ENCODE assay signal across 33 mouse cellular contexts in the genomic region with DNA sequence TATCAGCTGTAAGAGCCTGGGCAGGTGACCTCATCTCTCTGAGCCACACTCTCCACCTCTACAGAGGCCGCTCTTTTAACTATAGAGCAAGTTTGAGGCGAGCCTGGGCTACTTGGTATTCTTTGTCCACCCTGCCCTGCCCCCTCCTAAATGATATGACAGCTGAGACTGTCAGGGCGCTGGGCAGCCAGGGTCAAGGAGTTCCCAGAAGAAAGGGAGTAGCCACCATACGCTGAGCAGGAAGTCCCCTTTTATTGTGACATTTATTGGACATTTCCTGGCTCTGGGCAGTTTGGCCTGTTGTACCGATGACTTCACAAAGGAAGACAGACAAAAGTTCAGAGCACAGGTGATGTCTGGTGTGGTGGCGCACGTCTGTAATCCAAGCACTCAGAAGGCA. TPM values are rescaled to one million over a fixed set of nuclear protein-coding genes. Genes with fewer than 3 reads are reported as not detected.
A peak's percentile ranks its signal among the peaks of the same experiment; 100 is the strongest.
DNase-seq lines count a peak whose midpoint lies in the region; ATAC-seq and TF ChIP-seq lines count a peak whose summit lies in the region.
"Had no signal": no experiment of that assay in that cellular context is flagged by ENCODE, and none has a peak within 500 bp of the region (broad histone marks: within the 10 kb centered on the region; RNA-seq: fewer than 3 reads in every experiment).

No protein-coding gene starts in this region.

- intact Hi-C loops in heart, adult 2 months (cut with DNase I), result loop anchor here (1.0 to 2.0 kb wide), 3 partner anchors 51 to 231 kb away; no protein-coding TSS in a partner anchor
- intact Hi-C loops in heart, postnatal 14 days (cut with DNase I), result loop anchor here (1.0 to 5.0 kb wide), 3 partner anchors 51 to 232 kb away; no protein-coding TSS in a partner anchor

- no peak for TF ChIP-seq POLR2A in heart, adult 2 months (IDR thresholded peaks at IDR 0.05; ENCODE audit: insufficient read depth, low read depth, low read length)

- no peaks in the 10 kb centered on the region for H3K36me3 ChIP-seq in heart, adult 2 months (ENCODE audit: control insufficient read depth, insufficient read depth, low read length)
- H3K36me3 ChIP-seq in kidney, embryonic 15.5 days, result no peaks in the 10 kb centered on the region
- H3K36me3 ChIP-seq in intestine, embryonic 14.5 days (ENCODE audit: control insufficient read depth, insufficient read depth, low read length), result no peaks in the 10 kb centered on the region
- H3K36me3 ChIP-seq in stomach, postnatal 0 days (ENCODE audit: control insufficient read depth, insufficient read depth, low read length), result no peaks in the 10 kb centered on the region
- H3K36me3 ChIP-seq: forebrain, embryonic 12.5 days; G1E; limb, embryonic 12.5 days; liver, embryonic 15.5 days; midbrain, embryonic 13.5 days had no signal

- no peak overlapping the region for H3K4me3 ChIP-seq in heart, adult 2 months
- H3K4me3 ChIP-seq in kidney, embryonic 15.5 days (replicated peaks), result no peak overlapping the region
- no peak overlapping the region for H3K4me3 ChIP-seq in intestine, embryonic 14.5 days (ENCODE audit: low read depth, low read length)
- no peak overlapping the region for H3K4me3 ChIP-seq in stomach, postnatal 0 days (ENCODE audit: low read depth, low read length)
- H3K4me3 ChIP-seq: liver, embryonic 15.5 days; midbrain, embryonic 13.5 days had no signal

- no peak overlapping the region for H3K4me2 ChIP-seq in kidney, embryonic 15.5 days
- no peak overlapping the region for H3K4me2 ChIP-seq in intestine, embryonic 14.5 days (ENCODE audit: low read length)
- H3K4me2 ChIP-seq in stomach, postnatal 0 days (replicated peaks; ENCODE audit: low read depth), result no peak overlapping the region

- H3K4me1 ChIP-seq in heart, adult 2 months (ENCODE audit: control insufficient read depth, insufficient read depth, low read length), result no peaks in the 10 kb centered on the region; the same call in 1 of the 2 replicates
- H3K4me1 ChIP-seq in kidney, embryonic 15.5 days, result peaks cover 22% of the 10 kb centered on the region
- H3K4me1 ChIP-seq in intestine, embryonic 14.5 days (replicated peaks; ENCODE audit: control insufficient read depth, insufficient read depth, low read length), result peaks cover 4% of the 10 kb centered on the region; the same call in 1 of the 2 replicates
- no peaks in the 10 kb centered on the region for H3K4me1 ChIP-seq in stomach, postnatal 0 days (replicated peaks; ENCODE audit: control insufficient read depth, insufficient read depth)
- H3K4me1 ChIP-seq: forebrain, embryonic 12.5 days; limb, embryonic 12.5 days had no signal

- H3K9ac ChIP-seq in heart, adult 2 months (ENCODE audit: low read depth, low read length), result no peak overlapping the region
- H3K9ac ChIP-seq in kidney, embryonic 15.5 days, result no peak overlapping the region
- H3K9ac ChIP-seq in intestine, embryonic 14.5 days (ENCODE audit: low read length), result no peak overlapping the region
- no peak overlapping the region for H3K9ac ChIP-seq in stomach, postnatal 0 days (ENCODE audit: low read length)
- H3K9ac ChIP-seq: forebrain, embryonic 12.5 days; forebrain, postnatal 0 days; limb, embryonic 12.5 days; liver, embryonic 15.5 days; midbrain, embryonic 13.5 days had no signal

- no peak for TF ChIP-seq CTCF in heart, adult 2 months (IDR thresholded peaks at IDR 0.05)
- no peak for TF ChIP-seq CTCF in stomach, postnatal 0 days (IDR thresholded peaks at IDR 0.05; ENCODE audit: low read depth)

- no peaks in the 10 kb centered on the region for H3K79me2 ChIP-seq in heart, adult 2 months (replicated peaks; ENCODE audit: control insufficient read depth, insufficient read depth, low read length)

- H3K27me3 ChIP-seq in heart, adult 2 months (ENCODE audit: control insufficient read depth, insufficient read depth, low read length), result no peaks in the 10 kb centered on the region
- peaks cover 23% of the 10 kb centered on the region; the same call in 1 of the 2 replicates for H3K27me3 ChIP-seq in kidney, embryonic 15.5 days
- H3K27me3 ChIP-seq in intestine, embryonic 14.5 days (replicated peaks; ENCODE audit: control insufficient read depth, insufficient read depth, low read length), result no peaks in the 10 kb centered on the region
- no peaks in the 10 kb centered on the region for H3K27me3 ChIP-seq in stomach, postnatal 0 days (ENCODE audit: control insufficient read depth, insufficient read depth, low read length)
- H3K27me3 ChIP-seq: limb, embryonic 12.5 days had no signal

- no peak overlapping the region for H3K27ac ChIP-seq in heart, adult 2 months
- H3K27ac ChIP-seq in kidney, embryonic 15.5 days, result no peak overlapping the region
- no peak overlapping the region for H3K27ac ChIP-seq in intestine, embryonic 14.5 days (ENCODE audit: low read depth)
- no peak overlapping the region for H3K27ac ChIP-seq in stomach, postnatal 0 days (replicated peaks)
- H3K27ac ChIP-seq: forebrain, embryonic 12.5 days; limb, embryonic 12.5 days; liver, embryonic 15.5 days; macrophage; midbrain, embryonic 13.5 days had no signal

- peak; percentile 49; the same call in 1 of the 2 replicates for TF ChIP-seq EP300 in heart, adult 2 months (IDR thresholded peaks at IDR 0.05; ENCODE audit: insufficient read depth, low read depth, low read length)
- TF ChIP-seq EP300 in stomach, postnatal 0 days (optimal IDR thresholded peaks at IDR 0.05), result no peak

- no peaks in the 10 kb centered on the region for H3K9me3 ChIP-seq in kidney, embryonic 15.5 days (replicated peaks)
- no peaks in the 10 kb centered on the region for H3K9me3 ChIP-seq in intestine, embryonic 14.5 days (ENCODE audit: control insufficient read depth, low read length)
- no peaks in the 10 kb centered on the region for H3K9me3 ChIP-seq in stomach, postnatal 0 days (ENCODE audit: control insufficient read depth, low read length)
- H3K9me3 ChIP-seq: forebrain, embryonic 12.5 days; G1E; limb, embryonic 12.5 days; liver, embryonic 15.5 days; midbrain, embryonic 13.5 days had no signal

- ATAC-seq in kidney, embryonic 15.5 days (replicated peaks; ENCODE audit: low FRiP score), result 0 out of 2 replicates have a peak, but pooled peaks have one; percentile 29
- ATAC-seq in intestine, embryonic 14.5 days (replicated peaks; ENCODE audit: low FRiP score, low TSS enrichment, low read depth), result 0 out of 2 replicates have a peak, but pooled peaks have one; percentile 38
- ATAC-seq in stomach, postnatal 0 days (ENCODE audit: low FRiP score, low TSS enrichment), result peak; percentile 53

- DNase-seq in heart, adult 2 months, result no peak
- no peak for DNase-seq in heart, postnatal 14 days
- DNase-seq in kidney, postnatal 4 days, result no peak
- DNase-seq in intestine, embryonic 14.5 days (ENCODE audit: low spot score), result no peak
- no peak for DNase-seq in stomach, postnatal 0 days (ENCODE audit: low spot score)
- no peak for DNase-seq in ovary, postnatal 14 days (ENCODE audit: low spot score)

- 41% methylated on average over 7 of the region's 7 CpGs for WGBS in heart, adult 2 months
- 52% methylated on average over 7 of the region's 7 CpGs for WGBS in kidney, embryonic 15.5 days
- WGBS in intestine, embryonic 14.5 days, result 59% methylated on average over 7 of the region's 7 CpGs
- WGBS in stomach, postnatal 0 days, result 64% methylated on average over 7 of the region's 7 CpGs

RNA-seq across cellular contexts. Expression of gene Tinagl1, which starts 14.7 kb away (rescaled TPM):
- 10 to 100 TPM; 56.4 to 68.6 TPM for total RNA-seq in heart, adult 2 months (2021)
- polyA plus RNA-seq in heart, adult 2 months (2012; rRNA removed), result 61.9 and 84.0 TPM in 2 replicates
- 10 to 100 TPM; 67.5 to 74.6 TPM for total RNA-seq in heart, postnatal 14 days (2021)
- 51.0 and 62.7 TPM in 2 replicates for polyA plus RNA-seq in kidney, embryonic 15.5 days (2015; fragmentation: Nextera tagmentation; extraction: Ambion mirVana)
- 27.0 and 39.6 TPM in 2 replicates for polyA plus RNA-seq in intestine, embryonic 14.5 days (2014; fragmentation: Nextera tagmentation; extraction: Ambion mirVana)
- polyA plus RNA-seq in stomach, postnatal 0 days (2015; fragmentation: Nextera tagmentation; extraction: Ambion mirVana), result 123 and 131 TPM in 2 replicates
- total RNA-seq: monocyte, adult 5-6 weeks had no signal
- polyA plus RNA-seq: macrophage had no signal

RNA-seq across cellular contexts. Expression of gene Gm853, which starts 32.6 kb away (rescaled TPM):
- not detected for total RNA-seq in heart, adult 2 months (2021)
- polyA plus RNA-seq in heart, adult 2 months (2012; rRNA removed), result not detected in 2 replicates
- total RNA-seq in heart, postnatal 14 days (2021), result not detected
- polyA plus RNA-seq in kidney, embryonic 15.5 days (2015; fragmentation: Nextera tagmentation; extraction: Ambion mirVana), result 0.26 and 0.39 TPM in 2 replicates
- polyA plus RNA-seq in intestine, embryonic 14.5 days (2014; fragmentation: Nextera tagmentation; extraction: Ambion mirVana), result not detected in 2 replicates
- not detected in 2 replicates for polyA plus RNA-seq in stomach, postnatal 0 days (2015; fragmentation: Nextera tagmentation; extraction: Ambion mirVana)
- total RNA-seq: adrenal gland, adult 8-10 months; adrenal gland, postnatal 4 days; forebrain, postnatal 0 days; gastrocnemius, adult 8-10 months; gastrocnemius, postnatal 4 days; heart, postnatal 10 days; layer of hippocampus, adult 18-20 months; layer of hippocampus, postnatal 10 days; left cerebral cortex, adult 18-20 months; left cerebral cortex, postnatal 14 days; liver, adult 2 months; megakaryocyte-erythroid progenitor cell, adult 5-6 weeks; monocyte, adult 5-6 weeks had no signal
- polyA plus RNA-seq: cortical plate, adult 2 months; embryonic facial prominence, embryonic 14.5 days; forebrain, embryonic 12.5 days; G1E; heart, embryonic 11.5 days; limb, embryonic 12.5 days; liver, adult 2 months; liver, embryonic 15.5 days; lung, embryonic 16.5 days; macrophage; neural tube, embryonic 14.5 days; testis, adult 2 months; urinary bladder, adult 2 months had no signal

RNA-seq across cellular contexts. Expression of gene Hcrtr1, which starts 50.4 kb away (rescaled TPM):
- total RNA-seq in heart, adult 2 months (2021), result not detected
- 0.23 and 0.27 TPM in 2 replicates for polyA plus RNA-seq in heart, adult 2 months (2012; rRNA removed)
- total RNA-seq in heart, postnatal 14 days (2021), result under 1 TPM in 1 of 2 experiments, not detected in 1; 0.12 TPM
- polyA plus RNA-seq in kidney, embryonic 15.5 days (2015; fragmentation: Nextera tagmentation; extraction: Ambion mirVana), result 0.17 and 0.62 TPM in 2 replicates
- 0.15 TPM in 1 of 2 replicates, not detected in the other for polyA plus RNA-seq in intestine, embryonic 14.5 days (2014; fragmentation: Nextera tagmentation; extraction: Ambion mirVana)
- 0.39 and 0.73 TPM in 2 replicates for polyA plus RNA-seq in stomach, postnatal 0 days (2015; fragmentation: Nextera tagmentation; extraction: Ambion mirVana)
- total RNA-seq: G1E; gastrocnemius, postnatal 4 days; heart, postnatal 10 days; liver, adult 2 months; megakaryocyte-erythroid progenitor cell, adult 5-6 weeks; monocyte, adult 5-6 weeks had no signal
- polyA plus RNA-seq: G1E; limb, embryonic 12.5 days; liver, embryonic 15.5 days; macrophage had no signal
